Mouse (Mus musculus) hindbrain, embryonic 14.5 days (tissue): ENCODE data around the gene Bloc1s5. TPM values are rescaled to one million over a fixed set of nuclear protein-coding genes. Genes with fewer than 3 reads are reported as not detected.
A peak's percentile ranks its signal among the peaks of the same experiment; 100 is the strongest.
"Not testable (repeated sequence)": the region's sequence is repeated elsewhere in the genome, so short reads cannot be mapped to it uniquely, and the experiment has no call there.

ENCODE experiments used
- ATAC-seq: fragments of 200-750 bp; cut with Nextera tagmentation; 2 replicates; pipeline ENCODE4 v1.8.0; 2017; ENCODE audit warnings: moderate number of reproducible peaks, mild to moderate bottlenecking, moderate TSS enrichment, moderate library complexity; ENCODE audit not compliant: low FRiP score
- DNase-seq: peaks from one replicate; pipeline ENCODE4 v3.0.0-alpha.2; 2015; ENCODE audit warnings: low spot score
- H3K27ac ChIP-seq: fragments of 300-500 bp; sonication (generic); 2 replicates; pipeline ENCODE4 v1.5.1; 2014; ENCODE audit warnings: mild to moderate bottlenecking, moderate library complexity
- H3K27me3 ChIP-seq: fragments of 300-500 bp; sonication (generic); 2 replicates; pipeline ENCODE4 v1.6.1; 2014; ENCODE audit warnings: mild to moderate bottlenecking, low read length, mixed read lengths; ENCODE audit not compliant: control insufficient read depth, insufficient read depth
- H3K36me3 ChIP-seq: fragments of 300-500 bp; sonication (generic); replicated peaks from 2 replicates; pipeline ENCODE4 v1.6.1; 2014; ENCODE audit not compliant: control insufficient read depth, insufficient read depth
- H3K4me1 ChIP-seq: fragments of 300-500 bp; sonication (generic); replicated peaks from 2 replicates; pipeline ENCODE4 v1.6.1; 2014; ENCODE audit warnings: antibody characterized with exemption, low read length, mixed read lengths; ENCODE audit not compliant: control insufficient read depth, insufficient read depth
- H3K4me2 ChIP-seq: fragments of 300-500 bp; sonication (generic); replicated peaks from 2 replicates; pipeline ENCODE4 v1.6.1; 2014; ENCODE audit warnings: mild to moderate bottlenecking, moderate library complexity
- H3K4me3 ChIP-seq: fragments of 300-500 bp; sonication (generic); replicated peaks from 2 replicates; pipeline ENCODE4 v1.5.1; 2014; ENCODE audit warnings: mild to moderate bottlenecking, low read length
- H3K9ac ChIP-seq: fragments of 300-500 bp; sonication (generic); 2 replicates; pipeline ENCODE4 v1.6.1; 2014
- H3K9me3 ChIP-seq: fragments of 300-500 bp; sonication (generic); 2 replicates; pipeline ENCODE4 v1.6.1; 2016; ENCODE audit warnings: low read length; ENCODE audit not compliant: control insufficient read depth
- WGBS: fragments of 180-500 bp; shearing (Covaris S2); extraction: QIAGEN DNeasy Blood & Tissue Kit; methylation state at CpG from one replicate; pipeline ENCODE4 v1.1.7; 2014; 5-methylcytosine and 5-hydroxymethylcytosine counted together
- polyA plus RNA-seq: library from polyadenylated mRNA; unstranded; fragments of >200 nt; fragmentation: Nextera tagmentation; extraction: Ambion mirVana; gene quantifications from 2 replicates; pipeline ENCODE4 v1.2.1, GENCODE M21; 2014

The Bloc1s5 gene
- 19.7 and 23.6 TPM in 2 replicates for polyA plus RNA-seq

- H3K4me3 ChIP-seq: peak within 1 kb of the TSS; percentile 80
- H3K9me3 ChIP-seq: no peaks in the 10 kb centered on the region
- peak within 1 kb of the TSS; percentile 79 for H3K9ac ChIP-seq
- H3K4me2 ChIP-seq: peak within 1 kb of the TSS; percentile 71
- H3K4me1 ChIP-seq: peaks cover 7% of the 10 kb centered on the region; the same call in 1 of the 2 replicates
- DNase-seq: peak; percentile 98
- under 1% methylated on average over 41 of the region's 44 CpGs for WGBS
- peak; percentile 96 for ATAC-seq
- H3K27me3 ChIP-seq: no peaks in the 10 kb centered on the region
- H3K27ac ChIP-seq: peak within 1 kb of the TSS; percentile 79
- H3K36me3 ChIP-seq: peaks cover 7% of the 10 kb centered on the region; the same call in 1 of the 2 replicates
These were observed at the start of gene Bloc1s5 for GRCm38 (mm10) chr13:38634800-38635269. Gene Bloc1s5, minus strand, starts transcription at chr13:38635109.

GRCm38 (mm10) chr13:38672336-38672735 lies 37.4 kb upstream of the Bloc1s5 start:
- DNase-seq (no peak), ATAC-seq (no peak)
- Histone ChIP-seq H3K4me2 (no peak overlapping the region), H3K9ac (no peak overlapping the region), H3K9me3 (no peaks in the 10 kb centered on the region), H3K4me1 (no peaks in the 10 kb centered on the region), H3K27ac (no peak overlapping the region), H3K27me3 (no peaks in the 10 kb centered on the region), H3K4me3 (no peak overlapping the region), H3K36me3 (no peaks in the 10 kb centered on the region)
- 79% methylated on average over 9 of the region's 9 CpGs for WGBS

DNA sequence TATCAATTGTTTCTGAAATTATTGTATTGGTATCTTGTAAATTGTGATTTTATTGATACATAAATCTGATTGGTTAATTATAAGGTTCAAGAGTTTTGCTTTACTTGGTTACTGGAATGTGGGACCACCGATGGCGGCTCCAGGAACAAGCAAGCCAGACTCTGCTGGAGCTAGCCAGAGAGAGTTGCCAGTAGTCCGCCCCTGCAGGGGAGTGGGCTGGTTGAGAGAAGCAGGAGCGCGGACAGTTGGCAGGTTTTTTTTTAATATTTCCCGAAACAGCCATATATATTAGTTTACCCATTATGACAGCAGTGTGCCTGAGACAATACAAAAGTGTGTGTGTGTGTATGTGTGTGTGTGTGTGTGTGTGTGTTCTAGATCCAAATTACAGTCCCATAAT lies 36.5 kb upstream of the Bloc1s5 start:
- not testable (repeated sequence) for H3K36me3 ChIP-seq, H3K4me2 ChIP-seq, H3K27me3 ChIP-seq, H3K9me3 ChIP-seq, H3K4me1 ChIP-seq, ATAC-seq, H3K4me3 ChIP-seq, DNase-seq, H3K9ac ChIP-seq, H3K27ac ChIP-seq
- 91% methylated on average over 6 of the region's 6 CpGs for WGBS

DNA sequence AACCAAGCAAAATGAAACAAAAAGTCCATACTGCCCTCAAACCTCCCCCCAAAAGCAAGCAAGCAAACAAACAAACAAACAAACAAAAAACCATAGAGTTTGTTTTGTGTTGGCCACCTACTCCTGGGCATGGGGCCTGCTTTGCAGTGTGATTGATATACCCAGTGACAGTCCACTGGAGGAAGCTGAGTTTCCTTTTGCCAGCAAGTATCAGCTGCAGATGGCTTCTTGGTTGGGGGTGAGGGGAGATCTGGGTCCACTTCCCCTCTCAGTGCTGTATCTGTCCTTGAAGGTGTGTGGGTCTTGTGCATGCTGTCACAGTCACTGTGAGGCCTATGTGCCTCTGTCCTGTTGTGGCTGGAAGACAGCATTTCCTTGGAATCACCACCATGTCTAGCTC lies 35.1 kb upstream of the Bloc1s5 start:
- H3K4me3 ChIP-seq: no peak overlapping the region
- ATAC-seq: no peak
- H3K27me3 ChIP-seq: no peaks in the 10 kb centered on the region
- no peaks in the 10 kb centered on the region for H3K9me3 ChIP-seq
- DNase-seq: no peak
- H3K9ac ChIP-seq: no peak overlapping the region
- no peaks in the 10 kb centered on the region for H3K36me3 ChIP-seq
- H3K4me1 ChIP-seq: no peaks in the 10 kb centered on the region
- H3K27ac ChIP-seq: no peak overlapping the region
- H3K4me2 ChIP-seq: no peak overlapping the region

DNA sequence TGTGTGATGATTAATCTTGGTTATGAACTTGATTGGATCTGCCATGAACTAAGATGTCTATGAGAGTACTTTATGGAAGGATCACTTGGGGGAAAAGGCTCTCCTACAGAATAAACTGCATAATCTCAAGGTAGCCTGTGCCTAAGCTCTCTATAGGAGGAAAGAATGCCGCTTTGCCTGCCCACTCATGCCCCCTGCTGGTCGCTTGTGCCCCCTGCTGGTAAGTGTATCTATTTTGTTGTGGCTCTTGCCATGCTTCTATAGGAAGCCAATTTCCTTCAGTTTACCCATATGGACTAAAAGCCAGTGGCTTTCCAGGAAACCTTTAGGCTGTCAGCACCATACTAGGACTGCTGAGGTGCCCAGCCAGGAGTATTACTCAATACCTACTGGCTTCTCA lies 33.6 kb upstream of the Bloc1s5 start:
- Histone ChIP-seq H3K27ac (no peak overlapping the region), H3K4me2 (no peak overlapping the region), H3K9me3 (no peaks in the 10 kb centered on the region), H3K4me1 (no peaks in the 10 kb centered on the region), H3K9ac (no peak overlapping the region), H3K4me3 (no peak overlapping the region), H3K27me3 (no peaks in the 10 kb centered on the region), H3K36me3 (no peaks in the 10 kb centered on the region)
- no peak for ATAC-seq
- 29% methylated on average over 2 of the region's 2 CpGs for WGBS
- DNase-seq: no peak

- no peak for ATAC-seq
- H3K4me3 ChIP-seq: no peak overlapping the region
- H3K36me3 ChIP-seq: no peaks in the 10 kb centered on the region
- no peak overlapping the region for H3K9ac ChIP-seq
- H3K27ac ChIP-seq: no peak overlapping the region
- no peaks in the 10 kb centered on the region for H3K4me1 ChIP-seq
- H3K4me2 ChIP-seq: no peak overlapping the region
- H3K27me3 ChIP-seq: no peaks in the 10 kb centered on the region
- no peak for DNase-seq
- 58% methylated on average over 1 of the region's 1 CpGs for WGBS
- no peaks in the 10 kb centered on the region for H3K9me3 ChIP-seq
These were observed 29.8 kb upstream of the Bloc1s5 start for GRCm38 (mm10) chr13:38664753-38665152.

DNA sequence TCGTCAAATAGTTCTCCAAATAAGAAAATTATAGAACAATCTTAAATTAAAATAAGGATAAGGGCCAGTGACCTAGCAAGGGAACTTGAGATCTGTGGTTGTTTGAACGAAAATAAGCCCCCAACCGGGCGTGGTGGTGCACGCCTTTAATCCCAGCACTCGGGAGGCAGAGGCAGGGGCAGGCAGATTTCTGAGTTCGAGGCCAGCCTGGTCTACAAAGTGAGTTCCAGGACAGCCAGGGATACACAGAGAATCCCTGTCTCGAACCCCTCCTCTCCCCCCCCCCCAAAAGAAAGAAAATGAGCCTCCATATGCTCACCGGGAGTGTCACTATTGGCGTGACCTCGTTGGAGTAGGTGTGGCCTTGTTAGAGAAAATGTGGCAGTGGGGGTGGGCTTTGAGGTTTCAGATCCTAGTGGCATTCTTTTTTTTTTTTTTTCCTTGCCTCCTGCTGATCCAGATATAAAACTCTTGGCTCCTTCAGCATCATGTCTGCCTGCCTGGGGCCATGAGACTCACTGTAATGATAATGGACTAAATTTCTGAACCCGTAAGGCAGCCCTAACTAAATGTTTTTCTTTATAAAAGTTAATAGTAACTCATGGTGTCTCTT lies 24.7 kb upstream of the Bloc1s5 start:
- DNase-seq: no peak
- peaks cover 15% of the 10 kb centered on the region for H3K36me3 ChIP-seq
- H3K9ac ChIP-seq: no peak overlapping the region
- WGBS: 92% methylated on average over 12 of the region's 12 CpGs
- H3K4me2 ChIP-seq: no peak overlapping the region
- no peaks in the 10 kb centered on the region for H3K27me3 ChIP-seq
- no peak overlapping the region for H3K27ac ChIP-seq
- no peak for ATAC-seq
- no peaks in the 10 kb centered on the region for H3K9me3 ChIP-seq
- H3K4me1 ChIP-seq: peaks cover 10% of the 10 kb centered on the region
- no peak overlapping the region for H3K4me3 ChIP-seq

DNA sequence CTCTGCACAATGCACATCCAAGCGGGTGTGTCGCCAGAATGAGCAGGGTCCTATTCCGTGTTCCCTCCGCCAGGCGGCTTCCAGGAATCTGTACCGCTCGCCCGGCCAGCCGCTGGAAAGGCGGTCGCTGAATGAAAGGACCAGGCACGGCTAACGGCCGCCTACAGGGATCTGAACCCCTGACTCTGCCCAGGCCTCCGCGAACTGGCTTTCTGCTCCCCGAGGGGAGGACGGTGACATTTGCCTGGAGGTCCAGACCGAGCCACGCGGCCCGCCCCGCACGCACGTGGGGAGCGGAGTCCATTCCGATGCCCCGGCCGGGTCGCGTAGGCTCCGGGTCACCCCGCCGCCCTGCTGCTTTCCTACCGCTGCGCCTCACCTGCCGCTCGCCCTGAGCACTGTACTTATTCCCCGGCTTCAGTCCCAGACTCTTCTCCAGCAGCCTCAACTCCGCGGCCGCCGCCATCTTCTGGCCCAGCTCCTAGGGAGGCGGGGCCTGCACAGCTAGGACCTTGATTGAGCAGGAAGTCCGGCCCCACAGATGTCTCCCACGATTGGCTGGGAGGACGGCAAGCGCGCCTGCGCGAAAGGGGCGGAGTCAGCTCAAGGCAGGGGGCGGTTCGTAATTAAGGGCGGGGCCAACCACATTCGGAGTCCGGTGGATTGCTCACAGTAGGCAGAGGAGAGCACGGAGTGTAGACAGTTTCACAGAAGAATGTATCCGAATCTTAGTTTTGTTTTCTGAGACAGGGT lies 23.8 kb upstream of the Bloc1s5 start, which contains the start of gene Eef1e1:
Eef1e1 (minus strand) TSS at position 531 of the 753 bp plus-strand sequence.
- H3K4me1 ChIP-seq: peaks cover 10% of the 10 kb centered on the region
- ATAC-seq: peak; percentile 99
- no peaks in the 10 kb centered on the region for H3K27me3 ChIP-seq
- peaks cover 24% of the 10 kb centered on the region for H3K36me3 ChIP-seq
- no peaks in the 10 kb centered on the region for H3K9me3 ChIP-seq
- peak within 1 kb of the TSS; percentile 83 for H3K9ac ChIP-seq
- peak within 1 kb of the TSS; percentile 67 for H3K4me2 ChIP-seq
- WGBS: under 1% methylated on average over 59 of the region's 59 CpGs
- H3K4me3 ChIP-seq: peak within 1 kb of the TSS; percentile 85
- DNase-seq: peak; percentile 90
- H3K27ac ChIP-seq: peak within 1 kb of the TSS; percentile 81

- Histone ChIP-seq H3K9ac (peak overlapping the region; percentile 83), H3K4me2 (peak overlapping the region; percentile 67), H3K36me3 (peaks cover 33% of the 10 kb centered on the region), H3K9me3 (no peaks in the 10 kb centered on the region), H3K4me3 (peak overlapping the region; percentile 85), H3K4me1 (peaks cover 10% of the 10 kb centered on the region), H3K27ac (peak overlapping the region; percentile 81), H3K27me3 (no peaks in the 10 kb centered on the region)
- 27% methylated on average over 4 of the region's 4 CpGs for WGBS
- ATAC-seq: no peak
- no peak for DNase-seq
These were observed 23.0 kb upstream of the Bloc1s5 start for GRCm38 (mm10) chr13:38657865-38658264.
